Mouse (Mus musculus): Measurements from ENCODE around the gene Olfr706. TPM values are rescaled to one million over a fixed set of nuclear protein-coding genes. Genes with fewer than 3 reads are reported as not detected.

Gene Olfr706
- polyA plus RNA-seq, 1 experiment from 2014 or later: not detected

Other genes starting within 250 kb of the Olfr706 start
- gene Olfr693, start 207.6 kb downstream of the Olfr706 start, polyA plus RNA-seq (2015; fragmentation: Nextera tagmentation; extraction: Ambion mirVana): not detected in 2 replicates
- not detected in 2 replicates for gene Olfr694, start 196.3 kb downstream of the Olfr706 start, polyA plus RNA-seq (2015; fragmentation: Nextera tagmentation; extraction: Ambion mirVana)
- not detected in 2 replicates for gene Olfr695, start 171.8 kb downstream of the Olfr706 start, polyA plus RNA-seq (2015; fragmentation: Nextera tagmentation; extraction: Ambion mirVana)
- not detected in 2 replicates for gene Olfr697, start 145.7 kb downstream of the Olfr706 start, polyA plus RNA-seq (2015; fragmentation: Nextera tagmentation; extraction: Ambion mirVana)
- gene Olfr698, start 132.8 kb downstream of the Olfr706 start, polyA plus RNA-seq (2015; fragmentation: Nextera tagmentation; extraction: Ambion mirVana): not detected in 2 replicates
- gene Olfr699, start 95.0 kb downstream of the Olfr706 start, polyA plus RNA-seq (2015; fragmentation: Nextera tagmentation; extraction: Ambion mirVana): not detected in 2 replicates
- not detected in 2 replicates for gene Olfr700, start 79.3 kb downstream of the Olfr706 start, polyA plus RNA-seq (2015; fragmentation: Nextera tagmentation; extraction: Ambion mirVana)
- gene Olfr701, start 74.0 kb downstream of the Olfr706 start, polyA plus RNA-seq (2015; fragmentation: Nextera tagmentation; extraction: Ambion mirVana): not detected in 2 replicates
- not detected in 2 replicates for gene Olfr702, start 54.3 kb downstream of the Olfr706 start, polyA plus RNA-seq (2015; fragmentation: Nextera tagmentation; extraction: Ambion mirVana)
- not detected in 2 replicates for gene Olfr703, start 44.8 kb downstream of the Olfr706 start, polyA plus RNA-seq (2015; fragmentation: Nextera tagmentation; extraction: Ambion mirVana)
- gene Olfr704, start 25.0 kb downstream of the Olfr706 start, polyA plus RNA-seq (2015; fragmentation: Nextera tagmentation; extraction: Ambion mirVana): not detected in 2 replicates
- gene Olfr705, start 11.3 kb downstream of the Olfr706 start, polyA plus RNA-seq (2015; fragmentation: Nextera tagmentation; extraction: Ambion mirVana): not detected in 2 replicates
- not detected in 2 replicates for gene Olfr707, start 13.1 kb upstream of the Olfr706 start, polyA plus RNA-seq (2015; fragmentation: Nextera tagmentation; extraction: Ambion mirVana)
- not detected in 2 replicates for gene Olfr1532-ps1, start 19.8 kb upstream of the Olfr706 start, polyA plus RNA-seq (2015; fragmentation: Nextera tagmentation; extraction: Ambion mirVana)
- not detected in 2 replicates for gene Olfr709-ps1, start 44.1 kb upstream of the Olfr706 start, polyA plus RNA-seq (2015; fragmentation: Nextera tagmentation; extraction: Ambion mirVana)
- gene Olfr710, start 60.1 kb upstream of the Olfr706 start, polyA plus RNA-seq (2015; fragmentation: Nextera tagmentation; extraction: Ambion mirVana): not detected in 2 replicates
- not detected in 2 replicates for gene Olfr6, start 75.8 kb upstream of the Olfr706 start, polyA plus RNA-seq (2015; fragmentation: Nextera tagmentation; extraction: Ambion mirVana)
- not detected in 2 replicates for gene Olfr711, start 87.3 kb upstream of the Olfr706 start, polyA plus RNA-seq (2015; fragmentation: Nextera tagmentation; extraction: Ambion mirVana)
- not detected in 2 replicates for gene Olfr2, start 117.9 kb upstream of the Olfr706 start, polyA plus RNA-seq (2015; fragmentation: Nextera tagmentation; extraction: Ambion mirVana)
- gene Olfr713, start 143.0 kb upstream of the Olfr706 start, polyA plus RNA-seq (2015; fragmentation: Nextera tagmentation; extraction: Ambion mirVana): not detected in 2 replicates
- gene Olfr714, start 182.8 kb upstream of the Olfr706 start, polyA plus RNA-seq (2015; fragmentation: Nextera tagmentation; extraction: Ambion mirVana): not detected in 2 replicates
- not detected in 2 replicates for gene Olfr17, start 205.1 kb upstream of the Olfr706 start, polyA plus RNA-seq (2015; fragmentation: Nextera tagmentation; extraction: Ambion mirVana)
- gene Olfr715b, start 222.2 kb upstream of the Olfr706 start, polyA plus RNA-seq (2015; fragmentation: Nextera tagmentation; extraction: Ambion mirVana): not detected in 2 replicates
- not detected in 2 replicates for gene Olfr715, start 242.9 kb upstream of the Olfr706 start, polyA plus RNA-seq (2015; fragmentation: Nextera tagmentation; extraction: Ambion mirVana)

Data from hindbrain, embryonic 16.5 days (tissue).